In genomic region chr1:191215776-191216661, GRCm38 (mm10) we compare ENCODE assay signal across 11 mouse cellular contexts. TPM values are rescaled to one million over a fixed set of nuclear protein-coding genes. Genes with fewer than 3 reads are reported as not detected.
DNase-seq lines count a peak whose midpoint lies in the region; ATAC-seq lines count a peak whose summit lies in the region.
"Had no signal": no experiment of that assay in that cellular context is flagged by ENCODE, and none has a peak within 500 bp of the region (broad histone marks: within the 10 kb centered on the region; RNA-seq: fewer than 3 reads in every experiment).

No protein-coding gene starts in this region.

- no peak for ATAC-seq in lung, embryonic 16.5 days (ENCODE audit: low read depth)
- no peak for ATAC-seq in hindbrain, embryonic 16.5 days
- no peak for ATAC-seq in forebrain, embryonic 15.5 days (replicated peaks)

- peaks cover 4% of the 10 kb centered on the region; the same call in 1 of the 2 replicates for H3K27me3 ChIP-seq in lung, embryonic 16.5 days (ENCODE audit: control insufficient read depth, insufficient read depth, low read depth, low read length)
- no peaks in the 10 kb centered on the region for H3K27me3 ChIP-seq in hindbrain, embryonic 16.5 days (replicated peaks; ENCODE audit: control insufficient read depth, insufficient read depth, low read length)
- no peaks in the 10 kb centered on the region; the same call in 1 of the 2 replicates for H3K27me3 ChIP-seq in forebrain, embryonic 15.5 days

- H3K4me1 ChIP-seq in lung, embryonic 16.5 days (replicated peaks; ENCODE audit: control insufficient read depth, insufficient read depth, low read length): no peaks in the 10 kb centered on the region
- peaks cover 3% of the 10 kb centered on the region; the same call in 1 of the 2 replicates for H3K4me1 ChIP-seq in hindbrain, embryonic 16.5 days (ENCODE audit: control insufficient read depth, insufficient read depth, low read depth, low read length)
- no peaks in the 10 kb centered on the region for H3K4me1 ChIP-seq in forebrain, embryonic 15.5 days

- H3K4me3 ChIP-seq in lung, embryonic 16.5 days (ENCODE audit: low read length): no peak overlapping the region
- no peak overlapping the region for H3K4me3 ChIP-seq in hindbrain, embryonic 16.5 days (ENCODE audit: low read length)
- no peak overlapping the region for H3K4me3 ChIP-seq in forebrain, embryonic 15.5 days
- H3K4me3 ChIP-seq: erythroblast, embryonic 14.5 days had no signal

- H3K9me3 ChIP-seq in lung, embryonic 16.5 days (ENCODE audit: control insufficient read depth, low read length): no peaks in the 10 kb centered on the region
- no peaks in the 10 kb centered on the region for H3K9me3 ChIP-seq in hindbrain, embryonic 16.5 days (ENCODE audit: control insufficient read depth, low read length)
- H3K9me3 ChIP-seq in forebrain, embryonic 15.5 days: no peaks in the 10 kb centered on the region

- peak; percentile 73 to 89 for DNase-seq in adrenal gland, adult (ENCODE audit: inconsistent age in 2 of 2, low spot score in 1 of 2)
- no peak for DNase-seq in adrenal gland, postnatal 4 days (ENCODE audit: low spot score in 2 of 2)
- no peak for DNase-seq in lung, postnatal 10 days
- peak; percentile 46 for DNase-seq in retina, embryonic 14.5 days (ENCODE audit: low spot score)
- no peak for DNase-seq in frontal cortex, postnatal 14 days (ENCODE audit: low spot score in 2 of 2)

- no peak overlapping the region for H3K27ac ChIP-seq in lung, embryonic 16.5 days (ENCODE audit: low read length)
- H3K27ac ChIP-seq in hindbrain, embryonic 16.5 days (ENCODE audit: low read depth, low read length): no peak overlapping the region
- no peak overlapping the region for H3K27ac ChIP-seq in forebrain, embryonic 15.5 days (replicated peaks)

- H3K9ac ChIP-seq in lung, embryonic 16.5 days (ENCODE audit: low read length): no peak overlapping the region
- no peak overlapping the region; the same call in 1 of the 2 replicates for H3K9ac ChIP-seq in hindbrain, embryonic 16.5 days (ENCODE audit: low read depth, low read length)
- H3K9ac ChIP-seq in forebrain, embryonic 15.5 days (replicated peaks): no peak overlapping the region

- H3K36me3 ChIP-seq in lung, embryonic 16.5 days (ENCODE audit: control insufficient read depth, insufficient read depth, low read length): no peaks in the 10 kb centered on the region
- no peaks in the 10 kb centered on the region for H3K36me3 ChIP-seq in hindbrain, embryonic 16.5 days (ENCODE audit: control insufficient read depth, insufficient read depth, low read length)
- H3K36me3 ChIP-seq in forebrain, embryonic 15.5 days: no peaks in the 10 kb centered on the region

- H3K4me2 ChIP-seq in lung, embryonic 16.5 days (ENCODE audit: low read depth, low read length): peak overlapping the region; percentile 13; the same call in 1 of the 2 replicates
- peak overlapping the region; percentile 38 for H3K4me2 ChIP-seq in hindbrain, embryonic 16.5 days (ENCODE audit: low read length)
- H3K4me2 ChIP-seq in forebrain, embryonic 15.5 days (replicated peaks): no peak overlapping the region

- 25% methylated on average over 19 of the region's 19 CpGs for WGBS in lung, embryonic 16.5 days
- 26% methylated on average over 19 of the region's 19 CpGs for WGBS in hindbrain, embryonic 16.5 days
- 35% methylated on average over 19 of the region's 19 CpGs for WGBS in forebrain, embryonic 15.5 days

RNA-seq across cellular contexts. Expression of gene Atf3, which starts 1.8 kb away (rescaled TPM):
- total RNA-seq in adrenal gland, postnatal 4 days (2021): 1 to 10 TPM; 1.8 to 2.3 TPM
- 3.9 and 4.3 TPM in 2 replicates for polyA plus RNA-seq in lung, embryonic 16.5 days (2015; fragmentation: Nextera tagmentation; extraction: Ambion mirVana)
- 1.7 and 2.1 TPM in 2 replicates for polyA plus RNA-seq in hindbrain, embryonic 16.5 days (2015; fragmentation: Nextera tagmentation; extraction: Ambion mirVana)
- polyA plus RNA-seq in forebrain, embryonic 15.5 days (2015; fragmentation: Nextera tagmentation; extraction: Ambion mirVana): 1.1 and 1.5 TPM in 2 replicates

RNA-seq across cellular contexts. Expression of gene Fam71a, which starts 51.4 kb away (rescaled TPM):
- not detected for total RNA-seq in adrenal gland, postnatal 4 days (2021)
- polyA plus RNA-seq in lung, embryonic 16.5 days (2015; fragmentation: Nextera tagmentation; extraction: Ambion mirVana): not detected in 2 replicates
- polyA plus RNA-seq in hindbrain, embryonic 16.5 days (2015; fragmentation: Nextera tagmentation; extraction: Ambion mirVana): not detected in 2 replicates
- polyA plus RNA-seq in forebrain, embryonic 15.5 days (2015; fragmentation: Nextera tagmentation; extraction: Ambion mirVana): not detected in 2 replicates
- total RNA-seq: adrenal gland, adult 18-20 months had no signal
- polyA plus RNA-seq: erythroblast, embryonic 14.5 days; limb, embryonic 14.5 days had no signal

Comparison
In these comparisons a context has a peak if more than half of its experiments do, and no peak if none do; other contexts are left out.
1. DNase-seq: peak in adrenal gland, adult (2 of 2) and retina, embryonic 14.5 days (single experiment); none in adrenal gland, postnatal 4 days (0 of 2), lung, postnatal 10 days (single experiment) and frontal cortex, postnatal 14 days (0 of 2).